9 mouse cellular contexts compared by ENCODE assay signal in genomic region chr7:73185071-73185531, GRCm38 (mm10).
A peak's percentile ranks its signal among the peaks of the same experiment; 100 is the strongest.
DNase-seq lines count a peak whose midpoint lies in the region; ATAC-seq lines count a peak whose summit lies in the region.
"Had no signal": no experiment of that assay in that cellular context is flagged by ENCODE, and none has a peak within 500 bp of the region (broad histone marks: within the 10 kb centered on the region; RNA-seq: fewer than 3 reads in every experiment).

No protein-coding gene starts in this region.

- peak; percentile 85 for ATAC-seq in forebrain, embryonic 15.5 days (replicated peaks)
- no peak for ATAC-seq in liver, embryonic 11.5 days (replicated peaks; ENCODE audit: low FRiP score)

- no peaks in the 10 kb centered on the region for H3K36me3 ChIP-seq in forebrain, embryonic 15.5 days
- H3K36me3 ChIP-seq in liver, embryonic 11.5 days (ENCODE audit: control insufficient read depth, insufficient read depth, low read length) = no peaks in the 10 kb centered on the region
- H3K36me3 ChIP-seq: lung, embryonic 15.5 days had no signal

- peak overlapping the region; percentile 15; the same call in 1 of the 2 replicates for H3K9ac ChIP-seq in forebrain, embryonic 15.5 days (replicated peaks)
- H3K9ac ChIP-seq in liver, embryonic 11.5 days (ENCODE audit: low read depth, low read length) = no peak overlapping the region
- H3K9ac ChIP-seq: lung, embryonic 15.5 days had no signal

- H3K27ac ChIP-seq in forebrain, embryonic 15.5 days (replicated peaks) = peak overlapping the region; percentile 83
- H3K27ac ChIP-seq in liver, embryonic 11.5 days (ENCODE audit: low read depth, low read length) = no peak overlapping the region
- H3K27ac ChIP-seq: lung, embryonic 15.5 days had no signal

- WGBS in forebrain, embryonic 15.5 days = 6% methylated on average over 10 of the region's 10 CpGs
- WGBS in liver, embryonic 11.5 days = 82% methylated on average over 10 of the region's 10 CpGs

- H3K4me2 ChIP-seq in forebrain, embryonic 15.5 days (replicated peaks) = no peak overlapping the region; the same call in 1 of the 2 replicates
- no peak overlapping the region for H3K4me2 ChIP-seq in liver, embryonic 11.5 days
- H3K4me2 ChIP-seq: lung, embryonic 15.5 days had no signal

- no peaks in the 10 kb centered on the region for H3K9me3 ChIP-seq in forebrain, embryonic 15.5 days
- 0 out of 2 replicates have a peak, but pooled peaks cover 2% of the 10 kb centered on the region for H3K9me3 ChIP-seq in liver, embryonic 11.5 days (ENCODE audit: control insufficient read depth, low read length)
- H3K9me3 ChIP-seq: lung, embryonic 15.5 days had no signal

- H3K4me3 ChIP-seq in forebrain, embryonic 15.5 days = no peak overlapping the region
- H3K4me3 ChIP-seq in liver, embryonic 11.5 days (ENCODE audit: low read depth, low read length) = no peak overlapping the region
- H3K4me3 ChIP-seq: lung, embryonic 15.5 days had no signal

- H3K4me1 ChIP-seq in forebrain, embryonic 15.5 days = peaks cover 26% of the 10 kb centered on the region
- no peaks in the 10 kb centered on the region for H3K4me1 ChIP-seq in liver, embryonic 11.5 days (replicated peaks; ENCODE audit: control insufficient read depth, insufficient read depth, low read length)
- H3K4me1 ChIP-seq: lung, embryonic 15.5 days had no signal

- H3K27me3 ChIP-seq in forebrain, embryonic 15.5 days = no peaks in the 10 kb centered on the region
- H3K27me3 ChIP-seq in liver, embryonic 11.5 days (replicated peaks; ENCODE audit: control insufficient read depth, insufficient read depth, low read length) = no peaks in the 10 kb centered on the region
- H3K27me3 ChIP-seq: lung, embryonic 15.5 days had no signal

- peak; percentile 58 for DNase-seq in cerebellum, adult 9-11 months
- DNase-seq in cerebellum, adult 11 months = no peak
- peak; percentile 48 to 53 for DNase-seq in layer of hippocampus, postnatal 36 days
- peak; percentile 30 to 37 for DNase-seq in right cerebral cortex, adult 2 months (ENCODE audit: low spot score in 2 of 2)
- no peak for DNase-seq in thymus, postnatal 4 days
- DNase-seq in spleen, postnatal 14 days (ENCODE audit: low spot score in 2 of 2) = no peak
- no peak for DNase-seq in liver, embryonic 11.5 days (ENCODE audit: low spot score)

Comparison
In these comparisons a context has a peak if more than half of its experiments do, and no peak if none do; other contexts are left out.
1. DNase-seq: peak in cerebellum, adult 9-11 months (single experiment), layer of hippocampus, postnatal 36 days (2 of 2) and right cerebral cortex, adult 2 months (2 of 2); none in cerebellum, adult 11 months (single experiment), thymus, postnatal 4 days (single experiment), spleen, postnatal 14 days (0 of 2) and liver, embryonic 11.5 days (single experiment).